Mouse (Mus musculus): ENCODE results near the gene Tdrd7. TPM values are rescaled to one million over a fixed set of nuclear protein-coding genes. Genes with fewer than 3 reads are reported as not detected.

Tdrd7 gene
- total RNA-seq (2015), result 19.3 and 19.5 TPM in 2 replicates
- 5.7 and 6.3 TPM in 2 replicates for total RNA-seq (2017)

- no peak for ATAC-seq (replicated peaks; ENCODE audit: poor library complexity)
Measured at GRCm38 (mm10) chr4:45964771-45965439, at the start of gene Tdrd7. Tdrd7 (plus strand) TSS chr4:45965334.

GRCm38 (mm10) chr4:45917091-45917490, 48.0 kb upstream of the Tdrd7 start:
- no peak for ATAC-seq (replicated peaks; ENCODE audit: poor library complexity)

- ATAC-seq (replicated peaks; ENCODE audit: poor library complexity), result no peak
Measured at GRCm38 (mm10) chr4:45921663-45922435, 43.3 kb upstream of the Tdrd7 start.

- ATAC-seq (replicated peaks; ENCODE audit: poor library complexity), result no peak
Measured at GRCm38 (mm10) chr4:45924011-45924410, 41.1 kb upstream of the Tdrd7 start.

GRCm38 (mm10) chr4:45928561-45928960, 36.6 kb upstream of the Tdrd7 start:
- no peak for ATAC-seq (replicated peaks; ENCODE audit: poor library complexity)

GRCm38 (mm10) chr4:45941628-45942044, 23.5 kb upstream of the Tdrd7 start:
- peak; percentile 95 for ATAC-seq (replicated peaks; ENCODE audit: poor library complexity)

GRCm38 (mm10) chr4:45947729-45948128, 17.4 kb upstream of the Tdrd7 start:
- ATAC-seq (replicated peaks; ENCODE audit: poor library complexity), result no peak

- peak; percentile 84 for ATAC-seq (replicated peaks; ENCODE audit: poor library complexity)
Measured at GRCm38 (mm10) chr4:45949109-45949848, 15.9 kb upstream of the Tdrd7 start.

GRCm38 (mm10) chr4:45951830-45952229, 13.3 kb upstream of the Tdrd7 start:
- ATAC-seq (replicated peaks; ENCODE audit: poor library complexity), result no peak

- ATAC-seq (replicated peaks; ENCODE audit: poor library complexity), result peak; percentile 26; the same call in 1 of the 2 replicates
Measured at GRCm38 (mm10) chr4:45953025-45953919, 11.9 kb upstream of the Tdrd7 start.

GRCm38 (mm10) chr4:45955235-45955634, 9.9 kb upstream of the Tdrd7 start:
- no peak for ATAC-seq (replicated peaks; ENCODE audit: poor library complexity)

GRCm38 (mm10) chr4:45956131-45956530, 9.0 kb upstream of the Tdrd7 start:
- ATAC-seq (replicated peaks; ENCODE audit: poor library complexity), result no peak

GRCm38 (mm10) chr4:45956706-45957105, 8.4 kb upstream of the Tdrd7 start:
- ATAC-seq (replicated peaks; ENCODE audit: poor library complexity), result no peak

GRCm38 (mm10) chr4:45965737-45966447, 758 bp downstream of the Tdrd7 start:
- ATAC-seq (replicated peaks; ENCODE audit: poor library complexity), result peak; percentile 34; the same call in 1 of the 2 replicates

- ATAC-seq (replicated peaks; ENCODE audit: poor library complexity), result no peak
Measured at GRCm38 (mm10) chr4:45966716-45967115, 1.6 kb downstream of the Tdrd7 start.

- ATAC-seq (replicated peaks; ENCODE audit: poor library complexity), result no peak
Measured at GRCm38 (mm10) chr4:45967479-45968341, 2.6 kb downstream of the Tdrd7 start.

- ATAC-seq (replicated peaks; ENCODE audit: poor library complexity), result no peak
Measured at GRCm38 (mm10) chr4:45969051-45969450, 3.9 kb downstream of the Tdrd7 start.

GRCm38 (mm10) chr4:45970048-45970560, 5.0 kb downstream of the Tdrd7 start:
- ATAC-seq (replicated peaks; ENCODE audit: poor library complexity), result no peak

Measured in megakaryocyte progenitor cell, adult 5-6 weeks (primary cell).